Mouse (Mus musculus) limb, embryonic 14.5 days (tissue): Measurements from ENCODE around the gene Pard3b. TPM values are rescaled to one million over a fixed set of nuclear protein-coding genes. Genes with fewer than 3 reads are reported as not detected.

Experiments used
- ATAC-seq: fragments of 200-750 bp; cut with Nextera tagmentation; 2 replicates; pipeline ENCODE4 v1.8.0; 2017; ENCODE audit warnings: low read depth, moderate number of reproducible peaks, moderate TSS enrichment; ENCODE audit not compliant: low FRiP score
- DNase-seq: peaks from one replicate; pipeline ENCODE4 v3.0.0-alpha.2; 2015; ENCODE audit warnings: low spot score
- H3K27ac ChIP-seq: fragments of 300-500 bp; sonication (generic); replicated peaks from 2 replicates; pipeline ENCODE4 v1.5.1; 2014; ENCODE audit warnings: low read depth, mild to moderate bottlenecking, low read length, moderate library complexity, mixed read lengths
- H3K27me3 ChIP-seq: fragments of 300-500 bp; sonication (generic); 2 replicates; pipeline ENCODE4 v1.6.1; 2014; ENCODE audit warnings: low read length, mixed read lengths; ENCODE audit not compliant: control insufficient read depth, insufficient read depth
- H3K36me3 ChIP-seq: fragments of 300-500 bp; sonication (generic); 2 replicates; pipeline ENCODE4 v1.6.1; 2014; ENCODE audit warnings: mild to moderate bottlenecking, low read length, moderate library complexity, mixed read lengths; ENCODE audit not compliant: control insufficient read depth, insufficient read depth
- H3K4me1 ChIP-seq: fragments of 300-500 bp; sonication (generic); 2 replicates; pipeline ENCODE4 v1.6.1; 2014; ENCODE audit warnings: antibody characterized with exemption, low read length, mixed read lengths; ENCODE audit not compliant: control insufficient read depth, insufficient read depth
- H3K4me2 ChIP-seq: fragments of 300-500 bp; sonication (generic); replicated peaks from 2 replicates; pipeline ENCODE4 v1.6.1; 2014; ENCODE audit warnings: low read depth, mild to moderate bottlenecking, low read length, moderate library complexity; ENCODE audit not compliant: severe bottlenecking
- H3K4me3 ChIP-seq: fragments of 300-500 bp; sonication (generic); replicated peaks from 2 replicates; pipeline ENCODE4 v1.5.1; 2014; ENCODE audit warnings: low read length
- H3K9ac ChIP-seq: fragments of 300-500 bp; sonication (generic); 2 replicates; pipeline ENCODE4 v1.6.1; 2014; ENCODE audit warnings: mild to moderate bottlenecking, low read depth, low read length, moderate library complexity; ENCODE audit not compliant: severe bottlenecking
- H3K9me3 ChIP-seq: fragments of 300-500 bp; sonication (generic); 2 replicates; pipeline ENCODE4 v1.6.1; 2016; ENCODE audit warnings: low read length; ENCODE audit not compliant: control insufficient read depth
- POLR2A ChIP-seq: fragments of 200-500 bp; IDR thresholded peaks from 2 replicates; pipeline ENCODE4 v1.8.0; 2012; ENCODE audit warnings: inconsistent platforms, mild to moderate bottlenecking, moderate library complexity, borderline replicate concordance; ENCODE audit not compliant: insufficient read depth, insufficient read length; ENCODE audit errors: extremely low read depth
- WGBS: fragments of 180-500 bp; shearing (Covaris S2); extraction: QIAGEN DNeasy Blood & Tissue Kit; methylation state at CpG from one replicate; pipeline ENCODE4 v1.1.7; 2014; 5-methylcytosine and 5-hydroxymethylcytosine counted together
- polyA plus RNA-seq, 2 experiments: library from polyadenylated mRNA; depleted of rRNA in 1 of 2; stranded (reverse) in 1 of 2; unstranded in 1 of 2; fragments of >200 nt; fragmentation: Nextera tagmentation in 1 of 2; extraction: Ambion mirVana in 1 of 2; gene quantifications; 2 replicates each; pipeline versions ENCODE4 v1.2.1 to v1.2.3; 2012 to 2014

Gene Pard3b
- polyA plus RNA-seq, 2 experiments: 5.3 to 21.0 TPM

GRCm38 (mm10) chr1:62428736-62429135, 790.1 kb downstream of the Pard3b start:
- H3K27me3 ChIP-seq: no peaks in the 10 kb centered on the region
- H3K27ac ChIP-seq: no peak overlapping the region
- H3K4me3 ChIP-seq: no peak overlapping the region
- no peaks in the 10 kb centered on the region for H3K36me3 ChIP-seq
- DNase-seq (no peak), ATAC-seq (no peak)
- TF ChIP-seq POLR2A: no peak
- H3K9ac ChIP-seq: no peak overlapping the region
- WGBS: 83% methylated on average over 6 of the region's 6 CpGs
- no peaks in the 10 kb centered on the region for H3K4me1 ChIP-seq
- H3K4me2 ChIP-seq: no peak overlapping the region
- H3K9me3 ChIP-seq: no peaks in the 10 kb centered on the region

GRCm38 (mm10) chr1:62429333-62430182, 790.9 kb downstream of the Pard3b start:
- Histone ChIP-seq H3K27me3 (no peaks in the 10 kb centered on the region), H3K9ac (no peak overlapping the region), H3K9me3 (no peaks in the 10 kb centered on the region), H3K4me2 (no peak overlapping the region), H3K4me1 (no peaks in the 10 kb centered on the region), H3K4me3 (no peak overlapping the region), H3K36me3 (no peaks in the 10 kb centered on the region), H3K27ac (no peak overlapping the region)
- 78% methylated on average over 17 of the region's 17 CpGs for WGBS
- DNase-seq (no peak), ATAC-seq (no peak)
- TF ChIP-seq POLR2A: no peak

GRCm38 (mm10) chr1:62431054-62431453, 792.4 kb downstream of the Pard3b start:
- H3K4me3 ChIP-seq: no peak overlapping the region
- 84% methylated on average over 6 of the region's 6 CpGs for WGBS
- no peaks in the 10 kb centered on the region for H3K27me3 ChIP-seq
- DNase-seq: no peak
- no peak overlapping the region for H3K9ac ChIP-seq
- no peak overlapping the region for H3K27ac ChIP-seq
- peaks cover 7% of the 10 kb centered on the region for H3K4me1 ChIP-seq
- H3K9me3 ChIP-seq: no peaks in the 10 kb centered on the region
- no peaks in the 10 kb centered on the region for H3K36me3 ChIP-seq
- no peak for TF ChIP-seq POLR2A
- H3K4me2 ChIP-seq: no peak overlapping the region
- no peak for ATAC-seq

GRCm38 (mm10) chr1:62433891-62434290, 795.3 kb downstream of the Pard3b start:
- H3K27me3 ChIP-seq: no peaks in the 10 kb centered on the region
- peaks cover 15% of the 10 kb centered on the region for H3K4me1 ChIP-seq
- no peak for TF ChIP-seq POLR2A
- ATAC-seq (no peak), DNase-seq (no peak)
- 65% methylated on average over 5 of the region's 5 CpGs for WGBS
- no peak overlapping the region for H3K27ac ChIP-seq
- no peak overlapping the region for H3K4me2 ChIP-seq
- H3K4me3 ChIP-seq: no peak overlapping the region
- no peak overlapping the region for H3K9ac ChIP-seq
- no peaks in the 10 kb centered on the region for H3K9me3 ChIP-seq
- no peaks in the 10 kb centered on the region for H3K36me3 ChIP-seq

- WGBS: 38% methylated on average over 9 of the region's 9 CpGs
- Histone ChIP-seq H3K4me3 (no peak overlapping the region), H3K27ac (peak overlapping the region; percentile 20; the same call in 1 of the 2 replicates), H3K36me3 (no peaks in the 10 kb centered on the region), H3K4me2 (peak overlapping the region; percentile 24; the same call in 1 of the 2 replicates), H3K4me1 (peaks cover 15% of the 10 kb centered on the region), H3K9me3 (no peaks in the 10 kb centered on the region), H3K27me3 (no peaks in the 10 kb centered on the region), H3K9ac (no peak overlapping the region)
- DNase-seq (no peak), ATAC-seq (no peak)
- TF ChIP-seq POLR2A: no peak
These were observed 797.2 kb downstream of the Pard3b start for GRCm38 (mm10) chr1:62435844-62436243.
